Mouse (Mus musculus) MEL (cell line): Measurements from ENCODE around the gene Dcun1d1. TPM values are rescaled to one million over a fixed set of nuclear protein-coding genes. Genes with fewer than 3 reads are reported as not detected.

ENCODE experiments used
- polyA plus RNA-seq, 2 experiments: library from polyadenylated mRNA; stranded (reverse) in 1 of 2; unstranded in 1 of 2; fragments of >175 nt in 1 of 2; fragments of >200 nt in 1 of 2; gene quantifications; 2 replicates each; pipeline versions ENCODE4 v1.2.1 to v1.2.4; 2012; ENCODE audit warnings: low replicate concordance in 2 of 2, low read depth in 1 of 2; ENCODE audit not compliant: insufficient read length in 2 of 2, insufficient read depth in 1 of 2, missing spikeins in 1 of 2
- total RNA-seq: library from RNA; depleted of rRNA; stranded (reverse); fragments of 300-350 nt; gene quantifications from 2 replicates; pipeline ENCODE4 v1.2.3, GENCODE M21; 2012; rRNA removed

Gene Dcun1d1
- total and polyA plus RNA-seq, 3 experiments = 20.8 to 35.1 (median 32.7) TPM

Other genes with a start within 250 kb of the Dcun1d1 start
- gene Atp11b, start 183.3 kb downstream of the Dcun1d1 start, total RNA-seq = 25.9 and 31.3 TPM in 2 replicates
- gene Atp11b, start 183.3 kb downstream of the Dcun1d1 start, polyA plus RNA-seq = 10 to 100 TPM; 52.3 to 57.9 TPM
- 4.0 and 4.9 TPM in 2 replicates for gene Mccc1, start 63.2 kb upstream of the Dcun1d1 start, total RNA-seq
- gene Mccc1, start 63.2 kb upstream of the Dcun1d1 start, polyA plus RNA-seq = 10 to 100 TPM in 1 of 2 experiments, not detected in 1; 14.7 TPM
- gene Ccdc144b, start 116.1 kb upstream of the Dcun1d1 start, total RNA-seq = not detected in 2 replicates
- not detected for gene Ccdc144b, start 116.1 kb upstream of the Dcun1d1 start, polyA plus RNA-seq
- gene Acad9, start 128.5 kb upstream of the Dcun1d1 start, total RNA-seq = 33.2 and 37.2 TPM in 2 replicates
- gene Acad9, start 128.5 kb upstream of the Dcun1d1 start, polyA plus RNA-seq = 100 to 1,000 TPM in 1 of 2 experiments, 10 to 100 TPM in 1; 57.0 to 197 TPM
- 3.3 and 3.7 TPM in 2 replicates for gene D3Ertd254e, start 213.6 kb upstream of the Dcun1d1 start, total RNA-seq
- gene D3Ertd254e, start 213.6 kb upstream of the Dcun1d1 start, polyA plus RNA-seq = 10 to 100 TPM in 1 of 2 experiments, 1 to 10 TPM in 1; 5.4 to 29.6 TPM